Mouse (Mus musculus): ENCODE measurements around the gene Arhgef38.

Arhgef38 gene

GRCm38 (mm10) chr3:133234821-133235295 lies at the start of gene Arhgef38:
Arhgef38 (minus strand) TSS chr3:133234949.
- DNase-seq (ENCODE audit: low spot score), result no peak

- peak; percentile 80 for DNase-seq (ENCODE audit: low spot score)
Observed at GRCm38 (mm10) chr3:133271887-133272286, 37.1 kb upstream of the Arhgef38 start.

- no peak for DNase-seq (ENCODE audit: low spot score)
Observed at GRCm38 (mm10) chr3:133258860-133259259, 24.1 kb upstream of the Arhgef38 start.

GRCm38 (mm10) chr3:133255842-133256241 lies 21.1 kb upstream of the Arhgef38 start:
- DNase-seq (ENCODE audit: low spot score), result no peak

GRCm38 (mm10) chr3:133244027-133244426 lies 9.3 kb upstream of the Arhgef38 start:
- DNase-seq (ENCODE audit: low spot score), result no peak

- no peak for DNase-seq (ENCODE audit: low spot score)
Observed at GRCm38 (mm10) chr3:133241916-133242315, 7.2 kb upstream of the Arhgef38 start.

GRCm38 (mm10) chr3:133233993-133234392 lies 756 bp downstream of the Arhgef38 start:
- no peak for DNase-seq (ENCODE audit: low spot score)

- no peak for DNase-seq (ENCODE audit: low spot score)
Observed at GRCm38 (mm10) chr3:133230427-133230826, 4.3 kb downstream of the Arhgef38 start.

- no peak for DNase-seq (ENCODE audit: low spot score)
Observed at GRCm38 (mm10) chr3:133229594-133229993, 5.2 kb downstream of the Arhgef38 start.

- no peak for DNase-seq (ENCODE audit: low spot score)
Observed at GRCm38 (mm10) chr3:133227258-133228012, 7.3 kb downstream of the Arhgef38 start.

- DNase-seq (ENCODE audit: low spot score), result no peak
Observed at GRCm38 (mm10) chr3:133218501-133218900, 16.2 kb downstream of the Arhgef38 start.

GRCm38 (mm10) chr3:133215198-133215819 lies 19.4 kb downstream of the Arhgef38 start:
- DNase-seq (ENCODE audit: low spot score), result no peak

- no peak for DNase-seq (ENCODE audit: low spot score)
Observed at GRCm38 (mm10) chr3:133213434-133214114, 21.2 kb downstream of the Arhgef38 start.

- no peak for DNase-seq (ENCODE audit: low spot score)
Observed at GRCm38 (mm10) chr3:133211324-133211723, 23.4 kb downstream of the Arhgef38 start.

GRCm38 (mm10) chr3:133203713-133204112 lies 31.0 kb downstream of the Arhgef38 start:
- DNase-seq (ENCODE audit: low spot score), result no peak

- DNase-seq (ENCODE audit: low spot score), result no peak
Observed at GRCm38 (mm10) chr3:133202171-133202570, 32.6 kb downstream of the Arhgef38 start.

GRCm38 (mm10) chr3:133188930-133189329 lies 45.8 kb downstream of the Arhgef38 start:
- no peak for DNase-seq (ENCODE audit: low spot score)

GRCm38 (mm10) chr3:133187524-133187923 lies 47.2 kb downstream of the Arhgef38 start:
- DNase-seq (ENCODE audit: low spot score), result no peak

- DNase-seq (ENCODE audit: low spot score), result no peak
Observed at GRCm38 (mm10) chr3:133176033-133176750, 58.6 kb downstream of the Arhgef38 start.

- no peak for DNase-seq (ENCODE audit: low spot score)
Observed at GRCm38 (mm10) chr3:133172291-133172690, 62.5 kb downstream of the Arhgef38 start.

- no peak for DNase-seq (ENCODE audit: low spot score)
Observed at GRCm38 (mm10) chr3:133169737-133170136, 65.0 kb downstream of the Arhgef38 start.

- DNase-seq (ENCODE audit: low spot score), result no peak
Observed at GRCm38 (mm10) chr3:133167550-133167949, 67.2 kb downstream of the Arhgef38 start.
